Mouse (Mus musculus): ENCODE results near the gene Smarca4. TPM values are rescaled to one million over a fixed set of nuclear protein-coding genes. Genes with fewer than 3 reads are reported as not detected.

Gene Smarca4
- 10 to 100 TPM; 56.3 to 60.9 TPM for total RNA-seq (2023)

DNA sequence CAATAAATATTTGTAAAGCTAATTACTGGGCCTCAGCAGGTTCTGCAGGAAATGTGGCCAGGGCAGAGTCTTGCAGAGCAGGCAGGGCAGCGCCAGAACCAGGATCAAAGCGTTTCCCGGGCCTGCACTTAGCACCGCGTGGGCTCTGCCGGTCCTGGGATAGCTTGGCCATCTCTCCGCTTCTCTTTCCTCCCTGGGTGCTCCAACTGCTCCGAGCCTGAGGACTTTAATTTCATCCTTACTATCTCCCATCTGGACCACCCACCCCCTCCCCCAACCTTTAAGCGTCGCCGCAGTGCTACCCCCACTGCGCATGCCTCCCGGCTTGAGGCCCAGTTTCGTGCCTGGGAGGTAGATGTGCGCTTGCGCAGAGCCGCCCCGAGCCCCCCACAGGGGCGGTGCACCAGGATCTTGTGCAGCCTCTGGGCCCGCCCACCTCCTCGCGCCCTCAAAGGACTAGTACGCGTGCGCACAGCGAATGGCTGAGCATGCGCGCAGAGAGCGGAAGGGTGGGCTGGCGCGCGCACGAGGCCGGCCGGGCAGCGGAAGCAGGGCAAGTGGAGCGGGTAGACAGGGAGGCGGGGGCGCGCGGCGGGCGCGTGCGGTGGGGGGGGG lies at the start of gene Smarca4:
TSS of gene Smarca4 (plus strand) at position 553 of the 615 bp plus-strand sequence.

DNA sequence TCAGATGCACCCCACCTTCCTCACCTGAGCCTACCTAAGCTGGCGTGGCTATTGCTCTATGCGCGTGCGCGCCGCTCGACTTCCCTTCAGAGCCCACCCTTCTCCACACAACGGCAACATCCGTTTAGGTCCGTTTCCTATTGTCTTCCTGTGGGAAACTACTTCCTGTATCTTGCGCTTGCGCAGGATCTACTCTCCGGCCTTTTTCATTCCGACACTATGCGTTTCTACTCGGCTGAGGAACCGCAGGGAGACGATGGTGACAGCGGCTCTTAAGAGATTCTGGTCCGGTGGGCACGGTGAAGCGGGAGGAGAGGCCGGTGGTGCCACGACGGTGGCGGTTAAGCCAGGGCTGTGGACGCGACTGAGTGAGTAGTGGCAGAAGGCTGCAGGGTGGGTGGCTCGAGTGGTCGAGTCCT lies 23.3 kb upstream of the Smarca4 start, which contains the start of the genes Timm29 and Yipf2:
TSS of gene Timm29 (plus strand) at position 20 of the 419 bp plus-strand sequence.
TSS of gene Yipf2 (minus strand) at position 126 of the 419 bp plus-strand sequence.

DNA sequence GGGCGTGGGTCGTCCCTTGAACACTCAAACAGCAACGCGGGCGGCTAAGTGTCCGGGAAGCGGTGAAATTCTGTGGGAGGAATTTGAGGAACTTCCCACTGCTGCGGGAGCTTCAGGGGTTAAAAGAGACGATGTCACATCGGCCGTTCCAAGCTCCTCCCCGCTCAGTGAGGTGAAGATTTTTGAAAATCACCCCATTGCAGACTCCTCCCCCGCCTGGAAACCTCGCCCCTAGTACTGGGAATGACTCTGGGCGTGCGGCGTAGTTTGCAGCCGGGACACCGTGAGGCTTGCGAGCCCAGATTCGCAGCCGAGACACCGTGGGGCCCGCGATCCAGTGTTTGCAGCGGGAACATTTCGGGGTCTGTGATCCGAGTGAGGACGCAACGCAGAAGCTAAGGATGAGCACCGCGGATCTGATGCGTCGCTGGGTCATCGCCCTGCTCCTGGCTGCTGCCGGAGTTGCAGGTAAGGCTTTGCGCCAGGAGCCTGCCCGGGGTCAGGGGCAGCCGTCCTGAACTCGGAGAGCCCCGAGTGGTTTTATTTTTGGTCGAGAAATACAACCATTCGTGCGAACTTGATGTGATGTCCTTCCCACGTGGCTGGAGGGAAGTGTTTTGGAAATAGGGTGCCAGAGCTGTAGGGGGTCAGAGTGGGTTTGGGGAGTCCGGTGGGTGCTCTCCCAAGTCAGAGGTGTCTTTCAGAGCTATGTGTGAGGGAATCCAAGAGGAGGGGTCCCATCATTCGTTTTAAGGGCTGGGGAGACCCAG lies 107.6 kb downstream of the Smarca4 start, which contains the start of gene Ldlr:
TSS of gene Ldlr (plus strand) at position 107 of the 770 bp plus-strand sequence.

Other genes starting within 250 kb of the Smarca4 start
- 10 to 100 TPM; 33.6 to 41.6 TPM for gene Ilf3, start 248.3 kb upstream of the Smarca4 start, total RNA-seq (2023)
- gene Qtrt1, start 204.3 kb upstream of the Smarca4 start, total RNA-seq (2023), result 10 to 100 TPM; 15.2 to 17.4 TPM
- gene Dnm2, start 191.3 kb upstream of the Smarca4 start, total RNA-seq (2023), result 100 to 1,000 TPM; 226 to 246 TPM
- 1 to 10 TPM; 5.6 to 6.5 TPM for gene Tmed1, start 105.9 kb upstream of the Smarca4 start, total RNA-seq (2023)
- gene AB124611, start 90.0 kb upstream of the Smarca4 start, total RNA-seq (2023), result 100 to 1,000 TPM; 219 to 227 TPM
- gene Carm1, start 69.3 kb upstream of the Smarca4 start, total RNA-seq (2023), result 10 to 100 TPM; 34.6 to 37.5 TPM
- gene Timm29, start 23.4 kb upstream of the Smarca4 start, total RNA-seq (2023), result 10 to 100 TPM; 17.7 to 18.5 TPM
- gene Yipf2, start 23.3 kb upstream of the Smarca4 start, total RNA-seq (2023), result 1 to 10 TPM; 8.5 to 9.1 TPM
- 10 to 100 TPM; 57.9 to 62.6 TPM for gene Ldlr, start 107.3 kb downstream of the Smarca4 start, total RNA-seq (2023)
- 10 to 100 TPM; 32.1 to 43.7 TPM for gene Spc24, start 144.1 kb downstream of the Smarca4 start, total RNA-seq (2023)
- under 1 TPM; 0.70 to 0.84 TPM for gene Kank2, start 182.6 kb downstream of the Smarca4 start, total RNA-seq (2023)
- gene Angptl8, start 219.3 kb downstream of the Smarca4 start, total RNA-seq (2023), result not detected
- 1 to 10 TPM; 2.6 to 4.3 TPM for gene Dock6, start 236.5 kb downstream of the Smarca4 start, total RNA-seq (2023)

All from neutrophil, adult 83 days (primary cell).